Mouse (Mus musculus): Measurements from ENCODE around the gene Spsb2. TPM values are rescaled to one million over a fixed set of nuclear protein-coding genes. Genes with fewer than 3 reads are reported as not detected.

Spsb2 gene
- polyA plus RNA-seq, 1 experiment: 12.1 TPM

DNA sequence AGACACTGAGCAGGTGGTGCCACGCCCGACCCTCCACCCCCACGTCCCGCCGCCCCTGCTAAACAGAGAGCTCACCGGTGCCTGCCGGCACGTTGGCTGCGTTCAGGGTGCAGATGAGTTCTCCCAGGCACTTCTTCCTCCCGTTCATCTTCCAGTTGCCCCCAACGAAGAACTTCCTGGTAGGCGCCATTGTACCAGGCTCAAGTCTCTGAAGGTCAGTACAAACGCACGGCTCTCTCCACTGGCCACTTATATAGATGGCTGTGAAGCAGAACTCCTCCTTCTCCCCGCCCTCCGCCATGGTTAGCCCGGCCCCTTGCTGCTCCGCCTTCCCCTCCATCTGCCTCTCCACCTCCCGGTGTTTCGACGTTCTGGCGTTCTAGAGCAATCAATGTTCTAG lies 5.5 kb downstream of the Spsb2 start, which contains the start of gene Tpi1:
Gene Tpi1, minus strand, starts transcription at position 364 of the 400 bp plus-strand sequence.
- under 1% methylated on average over 22 of the region's 22 CpGs for WGBS
- Histone ChIP-seq H3K4me3 (replicated peaks; ENCODE audit: insufficient read depth, low read depth, low read length) (peak within 1 kb of the TSS; percentile 83), H3K27ac (ENCODE audit: insufficient read depth, low read length) (peak within 1 kb of the TSS; percentile 80), H3K4me1 (ENCODE audit: control insufficient read depth, insufficient read depth, low read length) (peaks cover 21% of the 10 kb centered on the region), H3K27me3 (ENCODE audit: control insufficient read depth, insufficient read depth, low read length) (no peaks in the 10 kb centered on the region)
- peak; percentile 99; the same call in 1 of the 2 replicates for TF ChIP-seq POLR2A (IDR thresholded peaks at IDR 0.05; ENCODE audit: borderline replicate concordance, insufficient read depth, low read length)
- TF ChIP-seq CTCF (IDR thresholded peaks at IDR 0.05; ENCODE audit: borderline replicate concordance, insufficient read depth, low read depth, low read length): no peak
- DNase-seq: peak; percentile 94

DNA sequence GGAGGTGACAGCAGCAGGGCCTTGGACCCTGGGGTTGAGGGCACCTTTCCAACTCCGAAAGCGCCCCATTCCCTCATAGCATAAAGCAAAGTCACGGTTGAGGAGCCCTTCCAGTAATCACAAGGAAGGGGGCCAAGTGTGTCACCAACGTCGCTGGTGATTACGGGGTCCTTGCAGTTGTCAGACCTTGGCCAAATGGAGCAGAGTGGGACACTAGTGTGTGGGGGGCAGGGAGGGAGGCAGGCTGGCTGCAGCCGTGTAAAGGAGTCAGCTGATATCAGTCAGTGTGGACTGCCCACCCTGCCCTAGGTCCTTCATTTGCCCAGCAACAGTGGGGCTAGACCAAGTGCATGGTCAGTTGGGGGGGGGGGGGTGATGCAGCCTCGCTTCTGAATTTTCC lies 6.0 kb downstream of the Spsb2 start:
- H3K4me3 ChIP-seq (replicated peaks; ENCODE audit: insufficient read depth, low read depth, low read length): peak overlapping the region; percentile 83
- H3K4me1 ChIP-seq (ENCODE audit: control insufficient read depth, insufficient read depth, low read length): peaks cover 21% of the 10 kb centered on the region
- under 1% methylated on average over 8 of the region's 8 CpGs for WGBS
- H3K27ac ChIP-seq (ENCODE audit: insufficient read depth, low read length): peak overlapping the region; percentile 78
- TF ChIP-seq POLR2A (IDR thresholded peaks at IDR 0.05; ENCODE audit: borderline replicate concordance, insufficient read depth, low read length): no peak
- TF ChIP-seq CTCF (IDR thresholded peaks at IDR 0.05; ENCODE audit: borderline replicate concordance, insufficient read depth, low read depth, low read length): no peak
- no peaks in the 10 kb centered on the region for H3K27me3 ChIP-seq (ENCODE audit: control insufficient read depth, insufficient read depth, low read length)
- DNase-seq: no peak

DNA sequence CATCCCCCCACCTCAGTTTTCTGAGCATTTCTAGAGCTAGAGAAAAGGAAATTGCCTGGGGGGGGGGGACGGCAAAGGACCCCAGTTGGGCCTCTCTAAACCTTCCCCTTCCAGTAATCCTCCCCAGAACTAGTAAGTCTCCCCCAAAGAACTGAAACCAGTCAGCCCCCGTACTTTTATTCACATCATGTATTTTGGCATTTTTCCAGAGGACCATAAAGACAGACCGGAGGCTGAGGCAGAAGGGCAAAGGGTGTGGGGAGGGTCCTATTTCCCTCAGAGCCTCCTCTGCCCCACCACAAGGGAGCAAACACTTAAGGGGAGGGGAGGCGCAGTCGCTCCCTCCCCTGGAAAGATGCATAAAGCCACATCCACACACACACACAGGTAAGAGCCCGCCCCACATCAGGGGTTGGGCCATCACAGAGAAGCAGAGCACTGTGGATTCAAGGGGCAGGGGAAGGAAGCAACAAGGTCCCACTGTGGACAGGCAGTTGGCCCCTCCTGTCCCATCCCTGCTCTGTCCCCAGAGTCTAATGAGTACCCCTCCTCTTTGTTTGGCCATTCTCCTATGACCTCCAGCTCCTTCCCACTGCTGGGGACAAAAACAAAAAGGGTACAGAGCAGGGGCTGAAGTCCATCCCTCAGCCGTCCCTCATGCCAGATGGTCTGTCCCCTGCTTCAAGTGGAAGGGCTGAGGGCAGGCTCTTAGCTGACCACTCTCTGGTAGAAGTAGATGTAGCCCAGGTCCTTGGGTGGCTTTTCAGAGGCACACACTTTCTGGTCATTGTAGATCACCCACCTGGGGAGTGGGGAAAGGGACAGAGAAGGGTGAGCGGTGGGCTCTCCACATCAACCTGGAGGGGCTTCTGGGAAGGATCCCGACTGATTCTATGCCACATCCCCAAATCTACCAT lies 6.7 kb downstream of the Spsb2 start:
- H3K4me1 ChIP-seq (ENCODE audit: control insufficient read depth, insufficient read depth, low read length): peaks cover 16% of the 10 kb centered on the region
- no peak for TF ChIP-seq POLR2A (IDR thresholded peaks at IDR 0.05; ENCODE audit: borderline replicate concordance, insufficient read depth, low read length)
- no peak for TF ChIP-seq CTCF (IDR thresholded peaks at IDR 0.05; ENCODE audit: borderline replicate concordance, insufficient read depth, low read depth, low read length)
- peak in 1 of 2 experiments; percentile 35 for DNase-seq
- H3K27me3 ChIP-seq (ENCODE audit: control insufficient read depth, insufficient read depth, low read length): no peaks in the 10 kb centered on the region
- H3K4me3 ChIP-seq (replicated peaks; ENCODE audit: insufficient read depth, low read depth, low read length): no peak overlapping the region
- no peak overlapping the region for H3K27ac ChIP-seq (ENCODE audit: insufficient read depth, low read length)
- WGBS: 62% methylated on average over 9 of the region's 9 CpGs

DNA sequence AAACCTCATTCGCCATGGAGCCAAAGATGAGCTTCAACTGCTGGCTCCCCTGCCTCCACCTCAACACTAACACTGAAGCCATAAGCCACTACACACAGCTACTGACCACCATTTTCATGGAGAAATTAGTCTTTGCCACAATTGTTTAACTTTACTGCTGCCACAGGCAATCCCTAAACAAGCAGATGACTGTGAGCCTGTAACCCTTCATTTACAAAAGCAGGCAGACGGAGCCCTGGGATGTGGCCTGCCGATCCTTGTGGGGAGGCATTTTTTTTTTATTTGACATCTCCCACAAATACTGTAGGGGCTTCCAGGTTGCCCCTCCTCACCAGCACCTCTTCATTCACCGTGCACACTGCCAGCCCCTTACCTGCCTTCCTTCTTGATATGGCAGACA lies 8.2 kb downstream of the Spsb2 start:
- no peak for DNase-seq
- H3K27ac ChIP-seq (ENCODE audit: insufficient read depth, low read length): no peak overlapping the region
- H3K27me3 ChIP-seq (ENCODE audit: control insufficient read depth, insufficient read depth, low read length): no peaks in the 10 kb centered on the region
- H3K4me3 ChIP-seq (replicated peaks; ENCODE audit: insufficient read depth, low read depth, low read length): no peak overlapping the region
- H3K4me1 ChIP-seq (ENCODE audit: control insufficient read depth, insufficient read depth, low read length): peaks cover 13% of the 10 kb centered on the region
- TF ChIP-seq CTCF (IDR thresholded peaks at IDR 0.05; ENCODE audit: borderline replicate concordance, insufficient read depth, low read depth, low read length) (no peak), POLR2A (IDR thresholded peaks at IDR 0.05; ENCODE audit: borderline replicate concordance, insufficient read depth, low read length) (no peak)
- 83% methylated on average over 4 of the region's 4 CpGs for WGBS

DNA sequence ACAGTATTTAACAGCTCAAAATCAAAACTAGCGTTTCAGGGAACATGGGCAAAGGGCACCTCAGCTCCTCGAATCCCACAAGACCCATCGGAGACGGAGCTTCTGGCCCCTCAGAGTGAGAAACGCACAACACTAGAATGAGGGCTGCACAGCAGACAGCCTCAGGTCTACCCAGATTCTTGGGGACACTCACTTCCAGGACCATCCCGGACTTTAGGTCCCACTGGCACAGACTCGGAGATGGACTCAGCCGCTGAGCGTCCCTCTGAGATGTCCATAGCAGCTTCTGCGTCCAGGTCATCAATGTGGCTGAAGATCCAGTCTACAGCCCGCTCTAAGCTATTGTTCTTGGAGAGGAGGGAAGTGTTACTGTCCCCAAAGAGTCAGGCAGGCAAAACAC lies 8.7 kb downstream of the Spsb2 start:
- peaks cover 8% of the 10 kb centered on the region for H3K4me1 ChIP-seq (ENCODE audit: control insufficient read depth, insufficient read depth, low read length)
- H3K4me3 ChIP-seq (replicated peaks; ENCODE audit: insufficient read depth, low read depth, low read length): no peak overlapping the region
- WGBS: 93% methylated on average over 11 of the region's 11 CpGs
- H3K27me3 ChIP-seq (ENCODE audit: control insufficient read depth, insufficient read depth, low read length): no peaks in the 10 kb centered on the region
- no peak overlapping the region for H3K27ac ChIP-seq (ENCODE audit: insufficient read depth, low read length)
- TF ChIP-seq CTCF (IDR thresholded peaks at IDR 0.05; ENCODE audit: borderline replicate concordance, insufficient read depth, low read depth, low read length) (no peak), POLR2A (IDR thresholded peaks at IDR 0.05; ENCODE audit: borderline replicate concordance, insufficient read depth, low read length) (no peak)
- no peak for DNase-seq

DNA sequence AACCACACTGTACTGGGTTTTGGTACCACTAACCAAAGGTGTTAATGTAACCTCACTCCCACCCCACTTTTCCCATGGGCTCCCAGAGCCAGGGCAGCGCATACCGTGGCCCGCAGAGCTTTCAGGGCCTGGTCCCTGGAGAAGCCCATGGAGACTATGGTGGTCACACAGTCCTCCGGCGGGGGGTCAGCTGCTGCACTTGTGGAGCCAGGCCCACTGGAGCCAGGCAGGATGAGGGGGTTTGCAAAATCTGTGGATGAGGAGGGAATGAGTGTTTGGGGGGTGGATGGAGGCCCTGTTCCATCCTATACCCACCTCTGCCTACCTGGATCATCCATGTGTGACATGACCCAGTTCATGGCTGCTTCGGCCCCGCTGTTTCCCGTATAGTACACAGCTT lies 9.1 kb downstream of the Spsb2 start:
- H3K4me1 ChIP-seq (ENCODE audit: control insufficient read depth, insufficient read depth, low read length): peaks cover 5% of the 10 kb centered on the region
- DNase-seq: no peak
- no peak overlapping the region for H3K4me3 ChIP-seq (replicated peaks; ENCODE audit: insufficient read depth, low read depth, low read length)
- TF ChIP-seq POLR2A (IDR thresholded peaks at IDR 0.05; ENCODE audit: borderline replicate concordance, insufficient read depth, low read length) (no peak), CTCF (IDR thresholded peaks at IDR 0.05; ENCODE audit: borderline replicate concordance, insufficient read depth, low read depth, low read length) (no peak)
- 94% methylated on average over 8 of the region's 8 CpGs for WGBS
- no peak overlapping the region for H3K27ac ChIP-seq (ENCODE audit: insufficient read depth, low read length)
- no peaks in the 10 kb centered on the region for H3K27me3 ChIP-seq (ENCODE audit: control insufficient read depth, insufficient read depth, low read length)

DNA sequence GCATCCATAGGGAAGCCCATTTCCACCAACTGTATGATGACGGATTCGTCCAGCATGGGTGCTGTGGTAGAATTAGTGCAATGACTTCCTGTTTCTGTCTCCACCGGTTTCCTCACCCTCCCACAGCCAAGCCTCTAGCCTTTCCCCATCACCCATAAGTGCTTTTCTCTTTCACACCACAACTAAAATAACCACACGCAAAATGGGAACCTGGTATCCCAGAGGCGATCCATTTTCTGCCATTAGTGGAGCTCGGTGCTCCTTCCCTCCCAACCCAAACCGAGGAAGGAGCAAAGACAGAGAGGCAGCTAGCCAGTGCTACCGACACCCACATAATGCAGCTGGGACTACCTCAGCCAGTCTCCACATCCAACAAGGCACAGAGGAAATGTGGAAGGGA lies 9.5 kb downstream of the Spsb2 start:
- H3K27ac ChIP-seq (ENCODE audit: insufficient read depth, low read length): no peak overlapping the region
- TF ChIP-seq POLR2A (IDR thresholded peaks at IDR 0.05; ENCODE audit: borderline replicate concordance, insufficient read depth, low read length) (no peak), CTCF (IDR thresholded peaks at IDR 0.05; ENCODE audit: borderline replicate concordance, insufficient read depth, low read depth, low read length) (no peak)
- no peaks in the 10 kb centered on the region for H3K27me3 ChIP-seq (ENCODE audit: control insufficient read depth, insufficient read depth, low read length)
- DNase-seq: no peak
- WGBS: 91% methylated on average over 8 of the region's 8 CpGs
- peaks cover 5% of the 10 kb centered on the region for H3K4me1 ChIP-seq (ENCODE audit: control insufficient read depth, insufficient read depth, low read length)
- H3K4me3 ChIP-seq (replicated peaks; ENCODE audit: insufficient read depth, low read depth, low read length): no peak overlapping the region

DNA sequence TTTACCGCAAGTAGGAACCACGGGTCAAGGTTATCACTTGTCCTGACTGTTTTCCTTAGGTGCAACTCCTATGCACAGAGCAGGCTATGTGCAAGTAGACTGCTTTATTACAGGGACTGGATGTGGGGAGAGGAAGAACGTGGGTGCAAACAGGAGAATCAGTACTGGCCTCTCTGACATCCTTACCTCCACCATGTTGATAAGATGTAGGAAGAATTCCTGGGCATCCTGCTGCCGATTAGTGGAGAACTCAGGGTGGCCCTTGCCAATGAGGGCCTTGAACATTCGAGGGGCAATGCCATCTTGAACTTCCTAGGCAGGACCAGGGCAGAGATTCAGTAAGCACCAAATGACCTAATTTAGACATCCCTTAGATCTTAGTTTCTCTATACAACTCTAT lies 12.4 kb downstream of the Spsb2 start:
- Histone ChIP-seq H3K4me3 (replicated peaks; ENCODE audit: insufficient read depth, low read depth, low read length) (no peak overlapping the region), H3K27ac (ENCODE audit: insufficient read depth, low read length) (no peak overlapping the region), H3K4me1 (ENCODE audit: control insufficient read depth, insufficient read depth, low read length) (no peaks in the 10 kb centered on the region), H3K27me3 (ENCODE audit: control insufficient read depth, insufficient read depth, low read length) (no peaks in the 10 kb centered on the region)
- TF ChIP-seq POLR2A (IDR thresholded peaks at IDR 0.05; ENCODE audit: borderline replicate concordance, insufficient read depth, low read length): no peak
- TF ChIP-seq CTCF (IDR thresholded peaks at IDR 0.05; ENCODE audit: borderline replicate concordance, insufficient read depth, low read depth, low read length): no peak
- 93% methylated on average over 5 of the region's 5 CpGs for whole genome bisulfite sequencing
- DNase-seq: no peak
